Mouse (Mus musculus): ENCODE data around the gene Terf2.
"Not testable (repeated sequence)": the region's sequence is repeated elsewhere in the genome, so short reads cannot be mapped to it uniquely, and the experiment has no call there.

Gene Terf2

GRCm38 (mm10) chr8:107062613-107063012 is 33.7 kb downstream of the Terf2 start:
- DNase-seq (ENCODE audit: low spot score in 2 of 2), result no peak

DNA sequence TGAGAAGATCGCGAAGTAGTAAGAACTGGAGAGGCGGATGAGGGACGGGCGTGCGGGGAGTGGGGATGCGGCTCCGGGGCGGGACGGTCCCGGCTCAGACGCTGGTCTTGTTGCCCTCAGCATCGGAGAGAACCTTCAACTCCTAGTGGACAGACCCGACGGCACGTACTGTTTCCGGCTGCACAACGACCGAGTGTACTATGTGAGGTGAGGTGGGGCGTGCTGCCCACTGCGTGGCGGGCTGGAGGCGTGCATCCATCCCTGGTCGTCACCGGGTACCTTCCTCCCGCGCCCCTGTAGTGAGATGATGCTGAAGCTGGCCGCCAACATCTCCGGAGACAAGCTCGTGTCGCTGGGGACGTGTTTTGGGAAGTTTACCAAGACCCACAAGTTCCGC is 39.4 kb downstream of the Terf2 start:
- DNase-seq (ENCODE audit: low spot score in 2 of 2), result no peak

DNA sequence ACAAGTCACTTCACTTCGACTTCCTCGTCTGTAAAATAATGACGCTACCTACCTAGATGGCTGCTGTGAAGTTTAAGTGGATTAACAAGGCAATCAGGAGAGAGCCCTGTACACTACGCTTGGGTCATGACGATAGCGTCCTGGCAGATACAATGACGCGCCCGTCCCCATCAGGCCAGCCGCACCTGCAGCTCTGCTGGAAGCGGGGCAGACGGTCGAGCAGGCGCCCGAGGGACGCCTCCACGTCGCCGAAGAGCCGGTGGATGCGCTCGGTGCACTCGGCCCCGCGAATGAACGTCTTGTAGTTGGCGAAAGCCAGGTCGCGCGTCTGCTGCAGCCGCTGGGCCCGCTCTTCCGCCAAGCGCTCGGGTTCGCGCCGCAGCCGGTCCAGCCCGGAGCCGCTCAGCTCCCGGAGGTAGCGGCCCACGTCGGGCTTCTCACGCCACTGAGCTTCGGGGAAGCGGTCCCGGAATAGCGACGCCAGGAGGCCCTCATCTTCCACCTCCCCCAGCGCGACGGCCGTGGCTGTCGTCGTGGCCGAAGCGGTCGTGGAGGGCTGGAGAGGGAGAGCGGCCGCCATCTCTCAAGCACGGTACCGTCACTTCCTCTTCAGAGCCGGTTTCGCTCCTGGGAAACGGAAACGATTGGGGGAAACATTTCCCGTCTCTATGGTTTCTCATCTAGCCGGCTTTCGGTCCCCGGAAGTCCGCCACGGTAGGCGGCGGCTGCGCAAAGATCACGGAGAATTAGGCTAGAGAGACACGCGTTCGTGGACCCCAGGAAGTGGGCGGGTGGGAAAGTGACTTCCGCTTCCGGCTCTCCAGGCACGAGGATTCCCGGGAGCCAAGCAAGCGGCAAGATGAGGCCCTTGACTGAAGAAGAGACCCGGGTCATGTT is 40.0 kb downstream of the Terf2 start, which contains the start of the genes Cog8 and Nip7:
Gene Cog8, minus strand, starts transcription at position 614 of the 897 bp plus-strand sequence.
Gene Nip7, plus strand, starts transcription at position 802 of the 897 bp plus-strand sequence.
- peak; percentile 95 for DNase-seq (ENCODE audit: low spot score in 2 of 2)

DNA sequence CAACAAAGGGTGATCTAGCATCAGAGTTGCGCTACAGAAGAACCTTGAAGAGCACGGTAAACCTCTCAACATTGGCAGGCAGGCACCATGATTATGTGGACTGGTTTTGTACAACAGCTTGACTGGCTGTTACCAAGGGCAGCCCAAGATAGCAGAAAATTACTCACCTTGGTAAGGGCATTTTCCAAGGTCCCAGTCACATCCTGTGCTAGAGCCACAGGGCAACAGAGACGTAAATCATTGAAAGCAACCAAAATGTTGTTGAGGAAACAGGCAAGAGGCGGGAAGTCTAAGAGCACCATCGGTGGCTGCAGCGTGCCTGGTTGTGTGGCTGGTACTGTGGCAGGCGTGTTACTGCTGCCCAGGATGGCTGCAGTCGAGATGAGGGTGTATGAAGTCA is 44.3 kb downstream of the Terf2 start:
- DNase-seq (ENCODE audit: low spot score in 2 of 2), result no peak

DNA sequence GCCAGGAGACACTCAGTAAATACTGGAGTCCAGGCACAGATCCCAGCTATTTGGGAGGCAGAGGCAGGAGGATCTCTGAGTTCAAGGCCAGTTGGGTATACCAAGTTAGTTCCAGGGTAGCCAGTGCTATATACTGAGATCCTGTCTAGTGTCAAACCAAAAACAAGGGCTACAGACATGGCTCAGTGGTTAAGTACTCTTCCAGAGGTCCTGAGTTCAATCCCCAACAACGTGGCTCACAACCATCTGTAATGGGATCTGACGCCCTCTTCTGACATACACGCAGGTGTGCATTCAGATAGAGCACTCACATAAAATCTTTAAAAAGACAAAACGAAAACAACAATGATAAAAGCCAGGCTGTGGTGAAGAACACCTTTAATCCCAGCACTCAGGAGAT is 46.9 kb downstream of the Terf2 start:
- DNase-seq (ENCODE audit: low spot score in 2 of 2), result no peak

DNA sequence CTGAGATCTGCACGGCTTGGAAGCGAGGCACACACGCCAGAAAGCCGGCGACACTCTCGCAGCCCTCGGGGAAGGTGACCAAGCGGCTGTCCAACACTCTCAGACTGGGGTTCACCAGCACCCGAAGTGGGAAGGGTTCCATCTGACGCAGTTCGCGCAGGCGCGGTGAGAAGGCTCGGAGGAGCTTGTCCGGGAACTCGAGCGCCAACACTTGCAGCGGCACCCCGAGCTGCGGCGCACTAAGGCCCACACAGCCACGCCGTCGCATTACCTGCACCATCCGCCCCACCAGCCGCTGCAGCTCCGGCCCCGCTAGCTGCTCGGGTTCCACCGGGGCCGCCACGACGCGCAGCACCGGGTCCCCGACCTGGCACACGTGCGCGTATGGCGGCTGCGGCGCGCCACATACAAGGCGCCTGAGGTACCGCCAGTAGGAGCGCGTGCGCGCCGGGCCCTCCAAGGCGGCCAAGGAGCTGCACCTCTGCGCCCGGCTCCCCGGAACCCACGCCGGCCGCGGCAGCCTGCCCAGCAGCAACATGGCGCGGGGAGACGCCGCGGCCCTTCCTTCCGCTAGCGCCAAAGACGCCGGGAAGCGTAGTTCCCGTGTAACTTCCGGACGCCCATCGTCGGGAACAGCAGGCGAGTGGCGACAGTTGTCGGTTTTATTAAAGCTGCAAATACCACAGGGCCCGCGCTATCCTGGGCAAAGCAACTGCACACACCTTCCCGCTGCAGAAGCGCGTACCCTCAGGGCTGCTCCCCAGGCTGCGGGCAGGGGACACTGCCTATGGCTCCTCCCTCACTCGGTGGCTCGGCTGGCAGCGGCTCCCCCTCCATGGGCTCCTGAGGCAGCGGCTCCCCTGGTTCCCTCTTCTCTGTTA is 48.0 kb downstream of the Terf2 start, which contains the start of gene Pdf:
Gene Pdf, minus strand, starts transcription at position 554 of the 881 bp plus-strand sequence.
- DNase-seq (ENCODE audit: low spot score in 2 of 2), result peak; percentile 72 to 82

DNA sequence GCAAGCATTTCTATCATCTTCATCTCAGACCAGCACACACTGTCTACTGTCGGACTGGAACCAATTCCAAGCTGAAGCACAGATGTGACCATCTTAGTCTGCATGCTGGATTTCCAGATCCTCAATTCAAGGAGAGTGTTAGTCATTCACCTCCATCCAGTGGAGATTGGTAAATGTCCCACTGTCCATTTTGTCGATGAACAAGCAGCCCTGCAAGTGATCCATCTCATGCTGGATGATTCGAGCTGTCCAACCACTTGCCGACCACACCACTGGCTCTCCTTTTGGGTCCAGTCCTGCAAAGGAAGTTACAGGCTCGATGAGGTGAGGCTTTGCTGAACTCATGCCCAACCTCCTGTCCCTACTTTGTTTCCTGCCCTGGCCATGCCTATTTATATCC is 49.4 kb downstream of the Terf2 start:
- no peak for DNase-seq (ENCODE audit: low spot score in 2 of 2)

GRCm38 (mm10) chr8:107045478-107045877 is 50.9 kb downstream of the Terf2 start:
- no peak for DNase-seq (ENCODE audit: low spot score in 2 of 2)

- DNase-seq (ENCODE audit: low spot score in 2 of 2), result no peak
Observed at GRCm38 (mm10) chr8:107040632-107041031, 55.7 kb downstream of the Terf2 start.

DNA sequence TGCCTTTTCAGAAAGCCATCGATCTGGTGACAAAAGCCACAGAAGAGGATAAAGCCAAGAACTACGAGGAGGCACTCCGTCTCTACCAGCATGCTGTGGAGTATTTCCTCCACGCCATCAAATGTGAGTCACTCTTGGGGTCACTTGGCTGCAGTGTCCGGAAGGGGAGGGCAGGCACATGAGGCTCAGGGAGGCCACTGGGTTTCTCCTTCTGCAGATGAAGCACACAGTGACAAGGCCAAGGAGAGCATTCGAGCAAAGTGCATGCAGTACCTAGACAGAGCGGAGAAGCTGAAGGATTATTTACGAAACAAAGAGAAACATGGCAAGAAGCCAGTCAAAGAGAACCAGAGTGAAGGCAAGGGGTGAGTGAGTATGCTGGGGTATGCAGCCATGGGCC is 59.7 kb downstream of the Terf2 start:
- no peak for DNase-seq (ENCODE audit: low spot score in 2 of 2)

DNA sequence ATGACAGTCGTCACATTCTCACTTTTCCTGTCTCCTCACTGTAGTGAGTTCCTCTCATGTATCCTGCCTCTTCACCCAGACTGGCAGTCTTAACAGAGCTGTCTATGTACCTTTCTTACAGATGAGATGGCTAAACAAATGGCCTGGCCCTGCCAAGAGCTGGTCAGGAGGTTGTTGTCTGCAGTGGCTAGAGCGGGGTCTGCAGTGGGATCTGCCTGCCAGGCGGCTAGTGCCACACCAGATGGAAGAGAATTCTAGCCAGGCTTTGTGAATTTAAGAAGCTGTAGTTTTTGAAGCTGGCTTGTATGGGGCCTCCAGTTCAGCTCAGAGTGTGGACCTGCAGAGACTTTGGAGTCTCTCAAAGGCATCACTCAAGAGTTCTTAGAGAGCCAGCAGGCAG is 60.7 kb downstream of the Terf2 start:
- no peak for DNase-seq (ENCODE audit: low spot score in 2 of 2)

DNA sequence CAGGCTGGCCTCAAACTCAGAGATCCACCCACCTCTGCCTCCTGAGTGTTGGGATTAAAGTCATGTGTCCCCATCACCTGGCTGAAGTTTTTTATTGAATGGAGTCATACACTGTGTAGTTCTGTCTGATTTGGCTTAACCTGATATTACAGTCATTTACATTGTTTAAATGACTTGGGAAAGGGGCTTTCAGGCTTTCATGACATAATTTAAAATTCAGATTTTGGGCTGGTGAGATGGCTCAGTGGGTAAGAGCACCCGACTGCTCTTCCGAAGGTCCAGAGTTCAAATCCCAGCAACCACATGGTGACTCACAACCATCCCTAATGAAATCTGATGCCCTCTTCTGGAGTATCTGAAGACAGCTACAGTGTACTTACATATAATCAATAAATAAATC is 62.7 kb downstream of the Terf2 start:
- not testable (repeated sequence) for DNase-seq (ENCODE audit: low spot score in 2 of 2)

GRCm38 (mm10) chr8:107031577-107032090 is 64.7 kb downstream of the Terf2 start:
- DNase-seq (ENCODE audit: low spot score in 2 of 2), result no peak

- peak; percentile 91 to 95 for DNase-seq (ENCODE audit: low spot score in 2 of 2)
Observed at GRCm38 (mm10) chr8:107030650-107031576, 65.4 kb downstream of the Terf2 start, which contains the start of gene Vps4a. TSS of gene Vps4a (plus strand) at chr8:107031222.

DNA sequence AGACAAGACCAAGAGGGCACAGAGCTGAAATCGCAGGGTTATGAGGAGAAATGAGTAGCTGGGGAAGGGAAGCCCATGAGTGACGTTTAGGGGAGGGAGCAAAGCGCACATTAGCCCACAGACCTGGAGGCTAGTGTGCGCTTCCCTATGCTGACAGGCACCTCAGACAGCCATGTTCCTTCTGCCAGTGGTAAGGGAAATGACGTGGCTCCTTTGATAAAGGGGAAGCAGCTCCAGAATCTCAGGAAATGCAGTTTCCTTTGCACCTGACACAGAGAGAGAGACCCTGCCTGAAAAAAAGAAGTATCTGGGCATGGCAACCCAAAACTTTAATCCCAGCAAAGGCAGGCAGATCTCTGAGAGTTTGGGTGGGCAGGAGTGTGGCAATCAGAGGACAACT is 66.3 kb downstream of the Terf2 start:
- DNase-seq (ENCODE audit: low spot score in 2 of 2), result no peak

GRCm38 (mm10) chr8:107029310-107029709 is 67.0 kb downstream of the Terf2 start:
- DNase-seq (ENCODE audit: low spot score in 2 of 2), result no peak

- DNase-seq (ENCODE audit: low spot score in 2 of 2), result no peak
Observed at GRCm38 (mm10) chr8:107023479-107023878, 72.9 kb downstream of the Terf2 start.

Data from frontal cortex, postnatal 10 days (tissue).